8 mouse cellular contexts compared by ENCODE assay signal in the genomic region with DNA sequence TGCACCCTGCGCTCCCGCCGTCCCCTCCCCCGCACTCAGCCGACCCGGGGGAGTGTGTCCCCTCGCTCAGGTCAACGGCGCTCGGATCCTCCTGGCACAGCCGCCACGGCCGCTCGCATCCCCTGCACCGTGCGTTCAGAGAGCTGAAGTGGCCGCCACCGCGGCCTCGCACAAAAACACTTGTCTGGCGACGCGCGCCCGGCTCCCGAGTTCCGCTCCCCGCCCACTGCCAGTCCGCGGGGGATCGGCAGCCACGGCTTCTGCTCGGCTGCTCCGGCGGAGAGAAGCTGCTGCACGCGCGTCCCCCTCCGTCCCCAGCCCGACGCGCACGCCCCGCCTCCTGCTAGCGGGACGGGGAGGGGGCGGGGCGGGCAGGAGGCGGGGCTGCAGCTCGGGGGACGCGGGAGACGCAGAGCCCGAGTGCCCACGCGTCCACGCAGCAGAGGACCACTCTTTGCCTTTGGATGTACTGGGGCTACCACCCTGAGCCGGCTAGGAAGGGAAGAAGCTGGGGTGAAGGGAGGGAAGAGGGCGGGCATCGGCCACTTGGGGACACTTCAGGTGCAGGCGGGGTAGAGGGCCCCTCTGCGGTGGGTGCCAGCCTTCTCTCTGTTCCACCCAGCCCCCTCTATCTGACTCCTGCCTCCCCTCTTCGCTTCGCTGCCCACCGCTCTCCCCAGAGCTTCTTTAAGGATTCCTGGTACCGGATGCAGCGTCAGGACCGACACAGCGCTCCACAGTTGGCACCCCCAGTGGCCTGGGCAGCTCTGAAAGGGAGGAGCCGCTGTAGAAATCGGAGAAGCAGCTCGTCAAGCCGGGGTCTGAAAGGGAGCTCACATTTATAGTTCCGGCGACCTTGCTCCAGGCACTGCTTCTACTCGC. TPM values are rescaled to one million over a fixed set of nuclear protein-coding genes. Genes with fewer than 3 reads are reported as not detected.
DNase-seq lines count a peak whose midpoint lies in the region; ATAC-seq and TF ChIP-seq lines count a peak whose summit lies in the region.

TSS of gene Mtcl1 (minus strand) at position 291 of the 882 bp plus-strand sequence.

- no peaks in the 10 kb centered on the region for H3K36me3 ChIP-seq in embryonic facial prominence, embryonic 11.5 days (replicated peaks; ENCODE audit: control insufficient read depth, insufficient read depth, low read depth, low read length)
- H3K36me3 ChIP-seq in kidney, adult 2 months (ENCODE audit: control insufficient read depth, insufficient read depth, low read length) = no peaks in the 10 kb centered on the region
- no peaks in the 10 kb centered on the region for H3K36me3 ChIP-seq in limb, embryonic 12.5 days
- H3K36me3 ChIP-seq in midbrain, embryonic 13.5 days = no peaks in the 10 kb centered on the region

- no peak for TF ChIP-seq POLR2A in kidney, adult 2 months (IDR thresholded peaks at IDR 0.05; ENCODE audit: low read depth, low read length)

- H3K9me3 ChIP-seq in embryonic facial prominence, embryonic 11.5 days (replicated peaks; ENCODE audit: control insufficient read depth, low read length) = no peaks in the 10 kb centered on the region
- H3K9me3 ChIP-seq in limb, embryonic 12.5 days = no peaks in the 10 kb centered on the region
- no peaks in the 10 kb centered on the region for H3K9me3 ChIP-seq in midbrain, embryonic 13.5 days

- WGBS in embryonic facial prominence, embryonic 11.5 days = under 1% methylated on average over 67 of the region's 76 CpGs
- WGBS in kidney, adult 2 months = under 1% methylated on average over 76 of the region's 76 CpGs
- under 1% methylated on average over 75 of the region's 76 CpGs for WGBS in limb, embryonic 12.5 days
- WGBS in midbrain, embryonic 13.5 days = under 1% methylated on average over 74 of the region's 76 CpGs

- H3K9ac ChIP-seq in embryonic facial prominence, embryonic 11.5 days (replicated peaks; ENCODE audit: low read length) = peak within 1 kb of the TSS; percentile 77
- H3K9ac ChIP-seq in limb, embryonic 12.5 days (replicated peaks) = peak within 1 kb of the TSS; percentile 86
- peak within 1 kb of the TSS; percentile 98 for H3K9ac ChIP-seq in midbrain, embryonic 13.5 days (replicated peaks)

- TF ChIP-seq CTCF in kidney, adult 2 months (conservative IDR thresholded peaks at IDR 0.05; ENCODE audit: insufficient read depth, insufficient read length, low read depth, low read length) = no peak

- ATAC-seq in embryonic facial prominence, embryonic 11.5 days (replicated peaks; ENCODE audit: insufficient number of reproducible peaks, low FRiP score, low TSS enrichment, low read depth) = peak; percentile 80
- peak; percentile 77 for ATAC-seq in limb, embryonic 12.5 days (ENCODE audit: insufficient number of reproducible peaks, insufficient read depth, low FRiP score, low TSS enrichment, low read depth)
- ATAC-seq in midbrain, embryonic 13.5 days = peak; percentile 88

- H3K4me2 ChIP-seq in embryonic facial prominence, embryonic 11.5 days (ENCODE audit: low read depth, low read length) = peak within 1 kb of the TSS; percentile 97
- peak within 1 kb of the TSS; percentile 94 for H3K4me2 ChIP-seq in limb, embryonic 12.5 days
- peak within 1 kb of the TSS; percentile 94 for H3K4me2 ChIP-seq in midbrain, embryonic 13.5 days (replicated peaks)

- peaks cover 9% of the 10 kb centered on the region for H3K4me1 ChIP-seq in embryonic facial prominence, embryonic 11.5 days (ENCODE audit: control insufficient read depth, insufficient read depth, low read length)
- no peaks in the 10 kb centered on the region for H3K4me1 ChIP-seq in kidney, adult 2 months (ENCODE audit: control insufficient read depth, insufficient read depth, low read length)
- H3K4me1 ChIP-seq in limb, embryonic 12.5 days (replicated peaks) = peaks cover 35% of the 10 kb centered on the region
- peaks cover 51% of the 10 kb centered on the region for H3K4me1 ChIP-seq in midbrain, embryonic 13.5 days (replicated peaks)

- peak within 1 kb of the TSS; percentile 86 for H3K4me3 ChIP-seq in embryonic facial prominence, embryonic 11.5 days (ENCODE audit: low read depth, low read length)
- peak within 1 kb of the TSS; percentile 95 for H3K4me3 ChIP-seq in kidney, adult 2 months (ENCODE audit: insufficient read depth, low read depth, low read length)
- peak within 1 kb of the TSS; percentile 81 for H3K4me3 ChIP-seq in limb, embryonic 12.5 days (replicated peaks)
- H3K4me3 ChIP-seq in midbrain, embryonic 13.5 days (replicated peaks) = peak within 1 kb of the TSS; percentile 90

- peak; percentile 78 for DNase-seq in layer of hippocampus, adult 11-12 months (ENCODE audit: low spot score)
- no peak for DNase-seq in layer of hippocampus, adult 9-10 months (ENCODE audit: low spot score)
- peak; percentile 82 for DNase-seq in embryonic facial prominence, embryonic 11.5 days (ENCODE audit: low spot score)
- DNase-seq in heart, adult 8-10 months (ENCODE audit: low spot score) = peak; percentile 26
- peak; percentile 71 for DNase-seq in kidney, adult 2 months
- DNase-seq in spleen, postnatal 10 days (ENCODE audit: low spot score in 2 of 2) = peak; percentile 8 to 31

- peaks cover 17% of the 10 kb centered on the region for H3K27me3 ChIP-seq in embryonic facial prominence, embryonic 11.5 days (ENCODE audit: control insufficient read depth, insufficient read depth, low read length)
- no peaks in the 10 kb centered on the region for H3K27me3 ChIP-seq in kidney, adult 2 months (replicated peaks; ENCODE audit: control insufficient read depth, insufficient read depth, low read length)
- H3K27me3 ChIP-seq in limb, embryonic 12.5 days = peaks cover 41% of the 10 kb centered on the region
- no peaks in the 10 kb centered on the region for H3K27me3 ChIP-seq in midbrain, embryonic 13.5 days

- H3K27ac ChIP-seq in embryonic facial prominence, embryonic 11.5 days (replicated peaks; ENCODE audit: low read depth, low read length) = peak within 1 kb of the TSS; percentile 70
- H3K27ac ChIP-seq in kidney, adult 2 months (ENCODE audit: insufficient read depth, low read depth, low read length) = no peak within 1 kb of the TSS
- peak within 1 kb of the TSS; percentile 74 for H3K27ac ChIP-seq in limb, embryonic 12.5 days
- H3K27ac ChIP-seq in midbrain, embryonic 13.5 days = peak within 1 kb of the TSS; percentile 96

RNA-seq across cellular contexts. Expression of gene Mtcl1, which starts in this region (rescaled TPM):
- polyA plus RNA-seq in embryonic facial prominence, embryonic 11.5 days (2014; fragmentation: Nextera tagmentation; extraction: Ambion mirVana) = 6.0 and 8.9 TPM in 2 replicates
- total RNA-seq in heart, adult 8-10 months (2022) = 1 to 10 TPM; 4.4 to 6.8 (median 5.3) TPM
- 3.5 and 4.4 TPM in 2 replicates for polyA plus RNA-seq in kidney, adult 2 months (2012; rRNA removed)
- 4.8 and 5.3 TPM in 2 replicates for polyA plus RNA-seq in limb, embryonic 12.5 days (2016; fragmentation: Nextera tagmentation; extraction: Ambion mirVana)
- 50.0 and 56.8 TPM in 2 replicates for polyA plus RNA-seq in midbrain, embryonic 13.5 days (2015; fragmentation: Nextera tagmentation; extraction: Ambion mirVana)
